Mouse (Mus musculus) neural tube, embryonic 14.5 days (tissue): ENCODE results near the gene Uvrag. TPM values are rescaled to one million over a fixed set of nuclear protein-coding genes. Genes with fewer than 3 reads are reported as not detected.

ENCODE experiments used
- ATAC-seq: fragments of 200-750 bp; cut with Nextera tagmentation; 2 replicates; pipeline ENCODE4 v1.8.0; 2017; ENCODE audit warnings: low read depth, mild to moderate bottlenecking, moderate TSS enrichment, moderate library complexity
- H3K27ac ChIP-seq: fragments of 300-500 bp; sonication (generic); 2 replicates; pipeline ENCODE4 v1.5.1; 2014; ENCODE audit warnings: low read depth, mild to moderate bottlenecking, control low read depth, low read length, moderate library complexity, mixed read lengths
- H3K27me3 ChIP-seq: fragments of 300-500 bp; sonication (generic); 2 replicates; pipeline ENCODE4 v1.6.1; 2014; ENCODE audit warnings: low read length; ENCODE audit not compliant: control insufficient read depth, insufficient read depth
- H3K36me3 ChIP-seq: fragments of 300-500 bp; sonication (generic); 2 replicates; pipeline ENCODE4 v1.6.1; 2014; ENCODE audit warnings: low read length, mixed read lengths; ENCODE audit not compliant: control insufficient read depth, insufficient read depth
- H3K4me1 ChIP-seq: fragments of 300-500 bp; sonication (generic); 2 replicates; pipeline ENCODE4 v1.6.1; 2014; ENCODE audit warnings: low read length; ENCODE audit not compliant: control insufficient read depth, insufficient read depth
- H3K4me2 ChIP-seq: fragments of 300-500 bp; sonication (generic); 2 replicates; pipeline ENCODE4 v1.6.1; 2014; ENCODE audit warnings: mild to moderate bottlenecking, low read depth, low read length, control low read depth
- H3K4me3 ChIP-seq: fragments of 300-500 bp; sonication (generic); 2 replicates; pipeline ENCODE4 v1.5.1; 2014; ENCODE audit warnings: low read depth, low read length, control low read depth, mixed read lengths
- H3K9ac ChIP-seq: fragments of 300-500 bp; sonication (generic); replicated peaks from 2 replicates; pipeline ENCODE4 v1.6.1; 2014; ENCODE audit warnings: low read depth, mild to moderate bottlenecking, control low read depth, low read length, mixed read lengths
- H3K9me3 ChIP-seq: fragments of 300-500 bp; sonication (generic); 2 replicates; pipeline ENCODE4 v1.6.1; 2016; ENCODE audit warnings: low read length; ENCODE audit not compliant: control insufficient read depth
- WGBS: fragments of 180-500 bp; shearing (Covaris S2); extraction: QIAGEN DNeasy Blood & Tissue Kit; methylation state at CpG from one replicate; pipeline ENCODE4 v1.1.7; 2014; 5-methylcytosine and 5-hydroxymethylcytosine counted together
- polyA plus RNA-seq: library from polyadenylated mRNA; unstranded; fragments of >200 nt; fragmentation: Nextera tagmentation; extraction: Ambion mirVana; gene quantifications from 2 replicates; pipeline ENCODE4 v1.2.1, GENCODE M21; 2014

Gene Uvrag
- polyA plus RNA-seq, 1 experiment from 2014 or later: 23.8 TPM

- Histone ChIP-seq H3K9me3 (no peaks in the 10 kb centered on the region), H3K9ac (no peak overlapping the region), H3K27ac (no peak overlapping the region), H3K4me3 (no peak overlapping the region), H3K36me3 (peaks cover 6% of the 10 kb centered on the region; the same call in 1 of the 2 replicates), H3K4me2 (no peak overlapping the region), H3K27me3 (no peaks in the 10 kb centered on the region), H3K4me1 (no peaks in the 10 kb centered on the region; the same call in 1 of the 2 replicates)
- no peak for ATAC-seq
- WGBS: 72% methylated on average over 8 of the region's 8 CpGs
Observed at GRCm38 (mm10) chr7:99100573-99100972, 40.4 kb downstream of the Uvrag start.

DNA sequence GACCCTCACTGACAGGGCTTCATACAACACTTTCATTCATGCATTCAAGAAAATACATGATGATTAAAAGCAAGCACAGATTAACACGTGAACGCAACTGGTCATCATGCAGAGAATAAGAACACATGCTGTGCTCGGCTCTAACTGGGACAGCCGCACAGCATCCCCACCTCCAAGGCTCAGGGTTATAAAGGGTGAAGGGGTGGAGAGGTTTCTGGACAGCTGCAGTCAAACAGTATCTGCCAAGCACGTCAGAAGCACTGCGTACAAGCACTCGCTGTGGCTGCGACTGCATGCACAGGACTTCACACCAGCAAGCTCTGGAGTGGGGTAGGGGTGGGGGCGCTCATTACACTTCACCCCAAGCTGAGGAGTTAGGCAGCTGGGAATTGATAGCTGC is 40.9 kb downstream of the Uvrag start:
- no peak overlapping the region for H3K9ac ChIP-seq
- ATAC-seq: no peak
- H3K27ac ChIP-seq: no peak overlapping the region
- 64% methylated on average over 9 of the region's 9 CpGs for WGBS
- no peaks in the 10 kb centered on the region for H3K27me3 ChIP-seq
- no peak overlapping the region for H3K4me3 ChIP-seq
- no peaks in the 10 kb centered on the region for H3K9me3 ChIP-seq
- no peak overlapping the region for H3K4me2 ChIP-seq
- H3K36me3 ChIP-seq: peaks cover 6% of the 10 kb centered on the region; the same call in 1 of the 2 replicates
- no peaks in the 10 kb centered on the region; the same call in 1 of the 2 replicates for H3K4me1 ChIP-seq

- no peak overlapping the region for H3K4me3 ChIP-seq
- 88% methylated on average over 7 of the region's 7 CpGs for WGBS
- H3K27ac ChIP-seq: no peak overlapping the region
- no peaks in the 10 kb centered on the region for H3K9me3 ChIP-seq
- no peaks in the 10 kb centered on the region for H3K27me3 ChIP-seq
- no peak overlapping the region for H3K9ac ChIP-seq
- H3K36me3 ChIP-seq: peaks cover 6% of the 10 kb centered on the region; the same call in 1 of the 2 replicates
- H3K4me1 ChIP-seq: no peaks in the 10 kb centered on the region; the same call in 1 of the 2 replicates
- no peak overlapping the region for H3K4me2 ChIP-seq
- no peak for ATAC-seq
Observed at GRCm38 (mm10) chr7:99097781-99098180, 43.2 kb downstream of the Uvrag start.

DNA sequence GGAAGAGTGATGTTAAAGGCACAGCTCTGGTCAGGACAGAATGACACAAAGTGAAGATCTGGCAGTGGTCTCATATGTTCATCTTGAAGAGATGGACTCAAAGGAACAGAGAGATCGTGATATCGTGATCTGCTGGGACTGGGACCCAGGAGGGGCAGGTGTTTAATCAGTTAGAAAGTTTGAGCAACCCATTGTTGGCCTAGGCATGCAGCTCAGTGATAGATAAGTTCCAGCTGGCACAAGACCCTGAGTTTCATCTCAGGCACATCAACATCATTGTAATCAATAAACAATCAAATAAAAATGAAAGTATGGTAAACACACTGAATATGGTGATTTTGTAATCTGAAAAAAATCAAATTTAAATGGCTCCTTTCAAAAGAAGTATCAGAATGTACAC is 43.8 kb downstream of the Uvrag start:
- H3K4me2 ChIP-seq: no peak overlapping the region
- no peaks in the 10 kb centered on the region for H3K27me3 ChIP-seq
- peaks cover 6% of the 10 kb centered on the region; the same call in 1 of the 2 replicates for H3K36me3 ChIP-seq
- H3K4me3 ChIP-seq: no peak overlapping the region
- 94% methylated on average over 2 of the region's 2 CpGs for WGBS
- H3K27ac ChIP-seq: no peak overlapping the region
- H3K9me3 ChIP-seq: no peaks in the 10 kb centered on the region
- H3K4me1 ChIP-seq: no peaks in the 10 kb centered on the region; the same call in 1 of the 2 replicates
- no peak overlapping the region for H3K9ac ChIP-seq
- ATAC-seq: no peak

DNA sequence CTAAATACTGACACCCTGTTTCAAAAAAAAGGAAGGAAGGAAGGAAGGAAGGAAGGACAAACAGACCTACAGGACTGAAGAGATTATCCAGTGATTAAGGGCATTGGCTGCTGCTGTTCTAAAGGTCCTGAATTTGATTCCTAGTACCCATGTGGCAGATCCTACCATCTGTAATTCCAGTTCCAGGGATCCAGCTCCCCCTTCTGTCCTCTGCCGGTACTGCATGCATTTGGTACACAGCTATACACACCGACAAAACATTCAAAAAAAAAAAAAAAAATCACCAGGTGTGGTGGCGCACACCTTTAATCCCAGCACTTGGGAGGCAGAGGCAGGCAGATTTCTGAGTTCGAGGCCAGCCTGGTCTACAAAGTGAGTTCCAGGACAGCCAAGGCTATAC is 45.8 kb downstream of the Uvrag start:
- Histone ChIP-seq H3K27me3 (no peaks in the 10 kb centered on the region), H3K4me1 (no peaks in the 10 kb centered on the region), H3K9me3 (no peaks in the 10 kb centered on the region), H3K4me3 (no peak overlapping the region), H3K4me2 (no peak overlapping the region), H3K27ac (no peak overlapping the region), H3K9ac (no peak overlapping the region), H3K36me3 (peaks cover 6% of the 10 kb centered on the region; the same call in 1 of the 2 replicates)
- 67% methylated on average over 3 of the region's 4 CpGs for WGBS
- no peak for ATAC-seq

GRCm38 (mm10) chr7:99094336-99094735 is 46.6 kb downstream of the Uvrag start:
- Histone ChIP-seq H3K4me2 (no peak overlapping the region), H3K4me1 (no peaks in the 10 kb centered on the region), H3K36me3 (peaks cover 6% of the 10 kb centered on the region; the same call in 1 of the 2 replicates), H3K9me3 (no peaks in the 10 kb centered on the region), H3K4me3 (no peak overlapping the region), H3K9ac (no peak overlapping the region), H3K27ac (no peak overlapping the region), H3K27me3 (no peaks in the 10 kb centered on the region)
- ATAC-seq: no peak
- WGBS: 92% methylated on average over 3 of the region's 3 CpGs

DNA sequence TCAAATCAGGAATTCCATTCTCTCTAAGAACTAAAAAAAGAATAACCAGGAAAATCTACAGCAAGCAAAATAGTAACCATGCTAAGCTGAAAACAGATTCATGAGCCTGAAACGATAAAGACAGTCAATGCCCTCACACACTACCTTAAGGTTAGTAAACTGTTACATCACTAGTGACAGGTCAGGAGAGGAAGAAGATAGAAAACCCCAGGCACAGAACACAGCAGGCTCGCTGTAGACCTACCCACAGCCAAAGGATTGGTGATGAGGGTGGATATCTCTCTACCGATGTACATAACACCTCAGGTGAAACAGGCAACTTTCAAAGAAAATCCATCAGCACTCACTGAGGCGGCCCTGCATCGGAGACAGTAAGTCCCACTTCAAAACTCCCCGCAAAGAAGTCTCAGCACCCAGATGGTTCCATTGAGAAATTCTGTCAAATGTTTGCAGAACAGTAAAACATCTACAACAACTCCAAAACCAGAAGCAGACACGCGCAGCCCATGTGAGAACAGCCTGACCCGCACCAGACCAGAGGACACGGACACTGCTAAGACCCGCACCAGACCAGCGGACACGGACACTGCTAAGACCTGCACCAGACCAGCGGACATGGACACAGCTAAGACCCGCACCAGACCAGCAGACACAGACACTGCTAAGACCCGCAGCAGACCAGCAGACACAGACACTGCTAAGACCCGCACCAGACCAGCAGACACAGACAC is 48.9 kb downstream of the Uvrag start:
- 84% methylated on average over 17 of the region's 17 CpGs for WGBS
- H3K4me3 ChIP-seq: no peak overlapping the region
- no peaks in the 10 kb centered on the region for H3K27me3 ChIP-seq
- H3K4me1 ChIP-seq: no peaks in the 10 kb centered on the region
- no peak overlapping the region for H3K9ac ChIP-seq
- no peak overlapping the region for H3K27ac ChIP-seq
- ATAC-seq: no peak
- H3K9me3 ChIP-seq: no peaks in the 10 kb centered on the region
- H3K4me2 ChIP-seq: no peak overlapping the region
- H3K36me3 ChIP-seq: no peaks in the 10 kb centered on the region

DNA sequence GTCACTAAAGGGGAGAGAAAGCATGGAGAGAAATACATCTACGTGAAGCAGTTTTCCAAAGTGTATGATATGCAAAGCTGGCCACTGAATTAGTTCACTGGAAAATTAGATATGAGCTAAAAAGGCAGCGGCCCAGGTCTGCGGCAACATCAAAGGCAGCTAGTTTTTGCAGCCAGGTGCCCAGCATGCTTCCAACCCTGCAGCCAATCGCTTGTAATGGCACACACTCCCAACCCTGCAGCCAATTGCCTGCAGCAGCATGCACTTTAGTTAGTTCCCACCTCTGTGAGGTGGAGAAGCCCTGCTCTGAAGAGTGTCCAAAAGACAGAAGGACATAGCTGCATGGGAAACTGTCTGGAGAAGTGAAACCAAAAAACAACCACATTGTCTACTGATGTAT is 51.2 kb downstream of the Uvrag start:
- no peak overlapping the region for H3K9ac ChIP-seq
- H3K9me3 ChIP-seq: no peaks in the 10 kb centered on the region
- no peak overlapping the region for H3K27ac ChIP-seq
- no peak overlapping the region for H3K4me2 ChIP-seq
- H3K36me3 ChIP-seq: no peaks in the 10 kb centered on the region
- 88% methylated on average over 4 of the region's 4 CpGs for WGBS
- no peaks in the 10 kb centered on the region for H3K27me3 ChIP-seq
- H3K4me1 ChIP-seq: no peaks in the 10 kb centered on the region
- no peak for ATAC-seq
- H3K4me3 ChIP-seq: no peak overlapping the region

GRCm38 (mm10) chr7:99088576-99089346 is 52.2 kb downstream of the Uvrag start:
- H3K9ac ChIP-seq: no peak overlapping the region

More at GRCm38 (mm10) chr7:99088576-99089346, 52.2 kb downstream of the Uvrag start:
- H3K4me3 ChIP-seq: no peak overlapping the region
- H3K4me1 ChIP-seq: no peaks in the 10 kb centered on the region
- H3K36me3 ChIP-seq: no peaks in the 10 kb centered on the region
- no peak overlapping the region for H3K27ac ChIP-seq
- H3K27me3 ChIP-seq: no peaks in the 10 kb centered on the region
- H3K9me3 ChIP-seq: no peaks in the 10 kb centered on the region
- no peak overlapping the region for H3K4me2 ChIP-seq
- 92% methylated on average over 10 of the region's 10 CpGs for WGBS
- no peak for ATAC-seq
